Mouse (Mus musculus): ENCODE measurements around the gene Rragc.

Gene Rragc

GRCm38 (mm10) chr4:123952059-123952458, 34.8 kb downstream of the Rragc start:
- DNase-seq (ENCODE audit: low read depth, low spot score): peak; percentile 26

GRCm38 (mm10) chr4:123956703-123957491, 39.7 kb downstream of the Rragc start:
- peak; percentile 55 for DNase-seq (ENCODE audit: low read depth, low spot score)

- no peak for DNase-seq (ENCODE audit: low read depth, low spot score)
Measured at GRCm38 (mm10) chr4:123957492-123957808, 40.2 kb downstream of the Rragc start.

GRCm38 (mm10) chr4:123957891-123958290, 40.6 kb downstream of the Rragc start:
- no peak for DNase-seq (ENCODE audit: low read depth, low spot score)

GRCm38 (mm10) chr4:123960955-123961354, 43.7 kb downstream of the Rragc start:
- no peak for DNase-seq (ENCODE audit: low read depth, low spot score)

GRCm38 (mm10) chr4:123962721-123963120, 45.5 kb downstream of the Rragc start:
- no peak for DNase-seq (ENCODE audit: low read depth, low spot score)

- DNase-seq (ENCODE audit: low read depth, low spot score): no peak
Measured at GRCm38 (mm10) chr4:123968663-123969321, 51.5 kb downstream of the Rragc start.

- DNase-seq (ENCODE audit: low read depth, low spot score): no peak
Measured at GRCm38 (mm10) chr4:123969458-123969857, 52.2 kb downstream of the Rragc start.

GRCm38 (mm10) chr4:123971059-123971458, 53.8 kb downstream of the Rragc start:
- no peak for DNase-seq (ENCODE audit: low read depth, low spot score)

GRCm38 (mm10) chr4:123972423-123973049, 55.3 kb downstream of the Rragc start:
- no peak for DNase-seq (ENCODE audit: low read depth, low spot score)

- DNase-seq (ENCODE audit: low read depth, low spot score): no peak
Measured at GRCm38 (mm10) chr4:123982105-123982504, 64.9 kb downstream of the Rragc start.

Data from A20 (cell line).